Mouse (Mus musculus): ENCODE data around the gene Phldb2. TPM values are rescaled to one million over a fixed set of nuclear protein-coding genes. Genes with fewer than 3 reads are reported as not detected.

Phldb2 gene
- polyA plus RNA-seq, 1 experiment = 33.0 TPM

- TF ChIP-seq MYOG (IDR thresholded peaks at IDR 0.05; ENCODE audit: control insufficient read depth, extremely low read depth, insufficient read length) = no peak
- TF ChIP-seq CTCF (IDR thresholded peaks at IDR 0.05; ENCODE audit: control insufficient read depth, insufficient read depth, insufficient read length) = no peak
- TF ChIP-seq FOSL1 (IDR thresholded peaks at IDR 0.05; ENCODE audit: insufficient read depth, low read length, poor library complexity, severe bottlenecking) = no peak
- peak; percentile 9 for TF ChIP-seq CEBPB (IDR thresholded peaks at IDR 0.05; ENCODE audit: low read depth)
- no peak for TF ChIP-seq USF1 (IDR thresholded peaks at IDR 0.05; ENCODE audit: low read depth)
- H3ac ChIP-seq (ENCODE audit: control insufficient read depth, insufficient read length, low read depth) = no peak overlapping the region
These were observed 25.8 kb downstream of the Phldb2 start for GRCm38 (mm10) chr16:45927601-45928000.

GRCm38 (mm10) chr16:45926875-45927274, 26.5 kb downstream of the Phldb2 start:
- Histone ChIP-seq H3K27me3 (ENCODE audit: control insufficient read depth, insufficient read depth, insufficient read length) (no peaks in the 10 kb centered on the region), H3K79me2 (ENCODE audit: control insufficient read depth, insufficient read depth) (no peaks in the 10 kb centered on the region), H3K4me3 (ENCODE audit: insufficient read depth, poor library complexity, severe bottlenecking) (no peak overlapping the region), H3K36me3 (ENCODE audit: control insufficient read depth, insufficient read depth) (no peaks in the 10 kb centered on the region), H3K79me3 (ENCODE audit: low read depth) (no peaks in the 10 kb centered on the region), H3ac (ENCODE audit: control insufficient read depth, insufficient read length, low read depth) (no peak overlapping the region)
- TF ChIP-seq CEBPB (IDR thresholded peaks at IDR 0.05; ENCODE audit: low read depth) (peak; percentile 22), MAX (IDR thresholded peaks at IDR 0.05) (no peak), CTCF (IDR thresholded peaks at IDR 0.05; ENCODE audit: control insufficient read depth, insufficient read depth, insufficient read length) (no peak), MYOD1 (IDR thresholded peaks at IDR 0.05; ENCODE audit: control insufficient read depth, insufficient read length, low read depth) (no peak), MYOG (IDR thresholded peaks at IDR 0.05; ENCODE audit: control insufficient read depth, extremely low read depth, insufficient read length) (no peak), USF1 (IDR thresholded peaks at IDR 0.05; ENCODE audit: low read depth) (no peak), FOSL1 (IDR thresholded peaks at IDR 0.05; ENCODE audit: insufficient read depth, low read length, poor library complexity, severe bottlenecking) (no peak)

More at GRCm38 (mm10) chr16:45927601-45928000, 25.8 kb downstream of the Phldb2 start:
- no peaks in the 10 kb centered on the region for H3K36me3 ChIP-seq (ENCODE audit: control insufficient read depth, insufficient read depth)
- H3K27me3 ChIP-seq (ENCODE audit: control insufficient read depth, insufficient read depth, insufficient read length) = no peaks in the 10 kb centered on the region
- no peaks in the 10 kb centered on the region for H3K79me3 ChIP-seq (ENCODE audit: low read depth)
- H3K79me2 ChIP-seq (ENCODE audit: control insufficient read depth, insufficient read depth) = no peaks in the 10 kb centered on the region
- H3K4me3 ChIP-seq (ENCODE audit: insufficient read depth, poor library complexity, severe bottlenecking) = no peak overlapping the region

- Histone ChIP-seq H3K79me3 (ENCODE audit: low read depth) (no peaks in the 10 kb centered on the region), H3K27me3 (ENCODE audit: control insufficient read depth, insufficient read depth, insufficient read length) (no peaks in the 10 kb centered on the region), H3K79me2 (ENCODE audit: control insufficient read depth, insufficient read depth) (no peaks in the 10 kb centered on the region), H3K4me3 (ENCODE audit: insufficient read depth, poor library complexity, severe bottlenecking) (no peak overlapping the region), H3K36me3 (ENCODE audit: control insufficient read depth, insufficient read depth) (no peaks in the 10 kb centered on the region), H3ac (ENCODE audit: control insufficient read depth, insufficient read length, low read depth) (no peak overlapping the region)
- no peak for TF ChIP-seq FOSL1 (IDR thresholded peaks at IDR 0.05; ENCODE audit: insufficient read depth, low read length, poor library complexity, severe bottlenecking)
These were observed 29.5 kb downstream of the Phldb2 start for GRCm38 (mm10) chr16:45923731-45924424.

GRCm38 (mm10) chr16:45922546-45923229, 30.7 kb downstream of the Phldb2 start:
- Histone ChIP-seq H3K4me3 (ENCODE audit: insufficient read depth, poor library complexity, severe bottlenecking) (no peak overlapping the region), H3ac (ENCODE audit: control insufficient read depth, insufficient read length, low read depth) (no peak overlapping the region), H3K36me3 (ENCODE audit: control insufficient read depth, insufficient read depth) (no peaks in the 10 kb centered on the region), H3K79me2 (ENCODE audit: control insufficient read depth, insufficient read depth) (no peaks in the 10 kb centered on the region), H3K27me3 (ENCODE audit: control insufficient read depth, insufficient read depth, insufficient read length) (no peaks in the 10 kb centered on the region), H3K79me3 (ENCODE audit: low read depth) (no peaks in the 10 kb centered on the region)
- TF ChIP-seq MYOG (IDR thresholded peaks at IDR 0.05; ENCODE audit: control insufficient read depth, extremely low read depth, insufficient read length) (no peak), MYOD1 (IDR thresholded peaks at IDR 0.05; ENCODE audit: control insufficient read depth, insufficient read length, low read depth) (no peak), FOSL1 (IDR thresholded peaks at IDR 0.05; ENCODE audit: insufficient read depth, low read length, poor library complexity, severe bottlenecking) (no peak)

- Histone ChIP-seq H3K36me3 (ENCODE audit: control insufficient read depth, insufficient read depth) (no peaks in the 10 kb centered on the region), H3K4me3 (ENCODE audit: insufficient read depth, poor library complexity, severe bottlenecking) (no peak overlapping the region), H3K27me3 (ENCODE audit: control insufficient read depth, insufficient read depth, insufficient read length) (no peaks in the 10 kb centered on the region), H3ac (ENCODE audit: control insufficient read depth, insufficient read length, low read depth) (no peak overlapping the region), H3K79me2 (ENCODE audit: control insufficient read depth, insufficient read depth) (no peaks in the 10 kb centered on the region), H3K79me3 (ENCODE audit: low read depth) (no peaks in the 10 kb centered on the region)
- TF ChIP-seq USF1 (IDR thresholded peaks at IDR 0.05; ENCODE audit: low read depth) = no peak
- no peak for TF ChIP-seq MAX (IDR thresholded peaks at IDR 0.05)
- no peak for TF ChIP-seq MYOD1 (IDR thresholded peaks at IDR 0.05; ENCODE audit: control insufficient read depth, insufficient read length, low read depth)
- TF ChIP-seq CTCF (IDR thresholded peaks at IDR 0.05; ENCODE audit: control insufficient read depth, insufficient read depth, insufficient read length) = no peak
- no peak for TF ChIP-seq MYOG (IDR thresholded peaks at IDR 0.05; ENCODE audit: control insufficient read depth, extremely low read depth, insufficient read length)
- no peak for TF ChIP-seq CEBPB (IDR thresholded peaks at IDR 0.05; ENCODE audit: low read depth)
- TF ChIP-seq FOSL1 (IDR thresholded peaks at IDR 0.05; ENCODE audit: insufficient read depth, low read length, poor library complexity, severe bottlenecking) = no peak
These were observed 33.8 kb downstream of the Phldb2 start for GRCm38 (mm10) chr16:45919572-45919971.

- Histone ChIP-seq H3K36me3 (ENCODE audit: control insufficient read depth, insufficient read depth) (no peaks in the 10 kb centered on the region), H3ac (ENCODE audit: control insufficient read depth, insufficient read length, low read depth) (no peak overlapping the region), H3K79me3 (ENCODE audit: low read depth) (no peaks in the 10 kb centered on the region), H3K79me2 (ENCODE audit: control insufficient read depth, insufficient read depth) (no peaks in the 10 kb centered on the region), H3K27me3 (ENCODE audit: control insufficient read depth, insufficient read depth, insufficient read length) (no peaks in the 10 kb centered on the region), H3K4me3 (ENCODE audit: insufficient read depth, poor library complexity, severe bottlenecking) (no peak overlapping the region)
- no peak for TF ChIP-seq CTCF (IDR thresholded peaks at IDR 0.05; ENCODE audit: control insufficient read depth, insufficient read depth, insufficient read length)
- no peak for TF ChIP-seq CEBPB (IDR thresholded peaks at IDR 0.05; ENCODE audit: low read depth)
- TF ChIP-seq USF1 (IDR thresholded peaks at IDR 0.05; ENCODE audit: low read depth) = no peak
- no peak for TF ChIP-seq MYOG (IDR thresholded peaks at IDR 0.05; ENCODE audit: control insufficient read depth, extremely low read depth, insufficient read length)
- TF ChIP-seq MAX (IDR thresholded peaks at IDR 0.05) = no peak
- TF ChIP-seq FOSL1 (IDR thresholded peaks at IDR 0.05; ENCODE audit: insufficient read depth, low read length, poor library complexity, severe bottlenecking) = no peak
- TF ChIP-seq MYOD1 (IDR thresholded peaks at IDR 0.05; ENCODE audit: control insufficient read depth, insufficient read length, low read depth) = no peak
These were observed 49.8 kb downstream of the Phldb2 start for GRCm38 (mm10) chr16:45903595-45903994.
